Mouse (Mus musculus) heart, embryonic 15.5 days (tissue): ENCODE data around the gene Stra8. TPM values are rescaled to one million over a fixed set of nuclear protein-coding genes. Genes with fewer than 3 reads are reported as not detected.

Source experiments
- ATAC-seq: fragments of 200-750 bp; cut with Nextera tagmentation; replicated peaks from 2 replicates; pipeline ENCODE4 v1.8.0; 2017; ENCODE audit warnings: low read depth, moderate TSS enrichment; ENCODE audit not compliant: insufficient number of reproducible peaks, insufficient read depth, low FRiP score
- H3K27ac ChIP-seq: fragments of 300-500 bp; sonication (generic); 2 replicates; pipeline ENCODE4 v1.5.1; 2015; ENCODE audit warnings: mild to moderate bottlenecking, inconsistent platforms
- H3K27me3 ChIP-seq: fragments of 300-500 bp; sonication (generic); 2 replicates; pipeline ENCODE4 v1.6.1; 2015; ENCODE audit warnings: inconsistent platforms
- H3K36me3 ChIP-seq: fragments of 300-500 bp; sonication (generic); 2 replicates; pipeline ENCODE4 v1.6.1; 2015; ENCODE audit warnings: mild to moderate bottlenecking, inconsistent platforms
- H3K4me1 ChIP-seq: fragments of 300-500 bp; sonication (generic); replicated peaks from 2 replicates; pipeline ENCODE4 v1.6.1; 2015; ENCODE audit warnings: inconsistent platforms
- H3K4me2 ChIP-seq: fragments of 300-500 bp; sonication (generic); 2 replicates; pipeline ENCODE4 v1.6.1; 2015; ENCODE audit warnings: inconsistent platforms, mild to moderate bottlenecking, moderate library complexity
- H3K4me3 ChIP-seq: fragments of 300-500 bp; sonication (generic); 2 replicates; pipeline ENCODE4 v1.5.1; 2015; ENCODE audit warnings: mild to moderate bottlenecking, inconsistent platforms
- H3K9ac ChIP-seq: fragments of 300-500 bp; sonication (generic); 2 replicates; pipeline ENCODE4 v1.6.1; 2015; ENCODE audit warnings: mild to moderate bottlenecking, inconsistent platforms
- H3K9me3 ChIP-seq: fragments of 300-500 bp; sonication (generic); replicated peaks from 2 replicates; pipeline ENCODE4 v1.6.1; 2016; ENCODE audit warnings: inconsistent platforms
- WGBS: fragments of 180-500 bp; shearing (Covaris S2); methylation state at CpG from one replicate; pipeline ENCODE4 v1.1.7; 2015; ENCODE audit warnings: mixed read lengths; 5-methylcytosine and 5-hydroxymethylcytosine counted together
- polyA plus RNA-seq: library from polyadenylated mRNA; unstranded; fragments of >200 nt; fragmentation: Nextera tagmentation; extraction: Ambion mirVana; gene quantifications from 2 replicates; pipeline ENCODE4 v1.2.1, GENCODE M21; 2015

Gene Stra8
- polyA plus RNA-seq, 1 experiment from 2014 or later = not detected

- H3K36me3 ChIP-seq = no peaks in the 10 kb centered on the region
- H3K9ac ChIP-seq = no peak overlapping the region
- no peak for ATAC-seq
- H3K4me1 ChIP-seq = no peaks in the 10 kb centered on the region
- H3K27ac ChIP-seq = no peak overlapping the region
- no peak overlapping the region for H3K4me3 ChIP-seq
- H3K4me2 ChIP-seq = no peak overlapping the region
- WGBS = 56% methylated on average over 9 of the region's 9 CpGs
- no peaks in the 10 kb centered on the region for H3K27me3 ChIP-seq
- no peaks in the 10 kb centered on the region for H3K9me3 ChIP-seq
These were observed 60.7 kb downstream of the Stra8 start for GRCm38 (mm10) chr6:34980661-34981060.

- H3K4me1 ChIP-seq = peaks cover 15% of the 10 kb centered on the region
- H3K4me2 ChIP-seq = peak overlapping the region; percentile 40; the same call in 1 of the 2 replicates
- H3K9me3 ChIP-seq = no peaks in the 10 kb centered on the region
- 63% methylated on average over 12 of the region's 12 CpGs for WGBS
- no peak overlapping the region for H3K4me3 ChIP-seq
- no peak for ATAC-seq
- H3K27me3 ChIP-seq = no peaks in the 10 kb centered on the region; the same call in 1 of the 2 replicates
- H3K27ac ChIP-seq = no peak overlapping the region
- no peak overlapping the region for H3K9ac ChIP-seq
- H3K36me3 ChIP-seq = no peaks in the 10 kb centered on the region
These were observed 67.2 kb downstream of the Stra8 start for GRCm38 (mm10) chr6:34987085-34987645.

- Histone ChIP-seq H3K36me3 (no peaks in the 10 kb centered on the region), H3K27me3 (no peaks in the 10 kb centered on the region; the same call in 1 of the 2 replicates), H3K9ac (no peak within 1 kb of the TSS), H3K9me3 (no peaks in the 10 kb centered on the region), H3K4me2 (peak within 1 kb of the TSS; percentile 40), H3K4me1 (peaks cover 15% of the 10 kb centered on the region), H3K4me3 (peak within 1 kb of the TSS; percentile 12; the same call in 1 of the 2 replicates), H3K27ac (no peak within 1 kb of the TSS)
- 11% methylated on average over 20 of the region's 20 CpGs for WGBS
- ATAC-seq = 0 out of 2 replicates have a peak, but pooled peaks have one; percentile 27
These were observed 68.3 kb downstream of the Stra8 start, which contains the start of gene Slc23a4 for GRCm38 (mm10) chr6:34988081-34988761. Slc23a4 (minus strand) TSS chr6:34988404.

Other genes with a start within 250 kb of the Stra8 start
- 4.2 and 5.2 TPM in 2 replicates for gene Agbl3, start 139.7 kb upstream of the Stra8 start, polyA plus RNA-seq
- gene Tmem140, start 57.0 kb upstream of the Stra8 start, polyA plus RNA-seq = 1.4 and 2.2 TPM in 2 replicates
- 7.6 and 9.6 TPM in 2 replicates for gene Cyren, start 42.1 kb upstream of the Stra8 start, polyA plus RNA-seq
- gene Wdr91, start 9.3 kb upstream of the Stra8 start, polyA plus RNA-seq = 7.8 and 10.7 TPM in 2 replicates
- gene Slc23a4, start 68.2 kb downstream of the Stra8 start, polyA plus RNA-seq = 0.25 and 1.1 TPM in 2 replicates
- 17.6 and 19.9 TPM in 2 replicates for gene Cnot4, start 213.6 kb downstream of the Stra8 start, polyA plus RNA-seq